Mouse (Mus musculus) lung, embryonic 16.5 days (tissue): ENCODE measurements around the gene Pabpc4l. TPM values are rescaled to one million over a fixed set of nuclear protein-coding genes. Genes with fewer than 3 reads are reported as not detected.
"Not testable (repeated sequence)": the region's sequence is repeated elsewhere in the genome, so short reads cannot be mapped to it uniquely, and the experiment has no call there.

Experiments used
- ATAC-seq: fragments of 200-750 bp; cut with Nextera tagmentation; 2 replicates; pipeline ENCODE4 v1.8.0; 2017; ENCODE audit warnings: low read depth, mild to moderate bottlenecking, moderate library complexity
- H3K27ac ChIP-seq: fragments of 300-500 bp; sonication (generic); 2 replicates; pipeline ENCODE4 v1.5.1; 2014; ENCODE audit warnings: mild to moderate bottlenecking, control low read depth, low read length
- H3K27me3 ChIP-seq: fragments of 300-500 bp; sonication (generic); 2 replicates; pipeline ENCODE4 v1.6.1; 2014; ENCODE audit warnings: low read depth, low read length, mixed read lengths; ENCODE audit not compliant: control insufficient read depth, insufficient read depth
- H3K36me3 ChIP-seq: fragments of 300-500 bp; sonication (generic); 2 replicates; pipeline ENCODE4 v1.6.1; 2014; ENCODE audit warnings: low read length; ENCODE audit not compliant: control insufficient read depth, insufficient read depth
- H3K4me1 ChIP-seq: fragments of 300-500 bp; sonication (generic); replicated peaks from 2 replicates; pipeline ENCODE4 v1.6.1; 2014; ENCODE audit warnings: low read length, mixed read lengths; ENCODE audit not compliant: control insufficient read depth, insufficient read depth
- H3K4me2 ChIP-seq: fragments of 300-500 bp; sonication (generic); 2 replicates; pipeline ENCODE4 v1.6.1; 2014; ENCODE audit warnings: low read depth, low read length, control low read depth
- H3K4me3 ChIP-seq: fragments of 300-500 bp; sonication (generic); 2 replicates; pipeline ENCODE4 v1.5.1; 2014; ENCODE audit warnings: mild to moderate bottlenecking, low read length, control low read depth
- H3K9ac ChIP-seq: fragments of 300-500 bp; sonication (generic); 2 replicates; pipeline ENCODE4 v1.6.1; 2014; ENCODE audit warnings: low read length, control low read depth
- H3K9me3 ChIP-seq: fragments of 300-500 bp; sonication (generic); 2 replicates; pipeline ENCODE4 v1.6.1; 2016; ENCODE audit warnings: low read length; ENCODE audit not compliant: control insufficient read depth
- WGBS: fragments of 180-500 bp; shearing (Covaris S2); extraction: QIAGEN DNeasy Blood & Tissue Kit; methylation state at CpG from one replicate; pipeline ENCODE4 v1.1.7; 2014; 5-methylcytosine and 5-hydroxymethylcytosine counted together
- polyA plus RNA-seq: library from polyadenylated mRNA; unstranded; fragments of >200 nt; fragmentation: Nextera tagmentation; extraction: Ambion mirVana; gene quantifications from 2 replicates; pipeline ENCODE4 v1.2.1, GENCODE M21; 2015

Pabpc4l gene
- polyA plus RNA-seq, result 16.3 and 16.4 TPM in 2 replicates

DNA sequence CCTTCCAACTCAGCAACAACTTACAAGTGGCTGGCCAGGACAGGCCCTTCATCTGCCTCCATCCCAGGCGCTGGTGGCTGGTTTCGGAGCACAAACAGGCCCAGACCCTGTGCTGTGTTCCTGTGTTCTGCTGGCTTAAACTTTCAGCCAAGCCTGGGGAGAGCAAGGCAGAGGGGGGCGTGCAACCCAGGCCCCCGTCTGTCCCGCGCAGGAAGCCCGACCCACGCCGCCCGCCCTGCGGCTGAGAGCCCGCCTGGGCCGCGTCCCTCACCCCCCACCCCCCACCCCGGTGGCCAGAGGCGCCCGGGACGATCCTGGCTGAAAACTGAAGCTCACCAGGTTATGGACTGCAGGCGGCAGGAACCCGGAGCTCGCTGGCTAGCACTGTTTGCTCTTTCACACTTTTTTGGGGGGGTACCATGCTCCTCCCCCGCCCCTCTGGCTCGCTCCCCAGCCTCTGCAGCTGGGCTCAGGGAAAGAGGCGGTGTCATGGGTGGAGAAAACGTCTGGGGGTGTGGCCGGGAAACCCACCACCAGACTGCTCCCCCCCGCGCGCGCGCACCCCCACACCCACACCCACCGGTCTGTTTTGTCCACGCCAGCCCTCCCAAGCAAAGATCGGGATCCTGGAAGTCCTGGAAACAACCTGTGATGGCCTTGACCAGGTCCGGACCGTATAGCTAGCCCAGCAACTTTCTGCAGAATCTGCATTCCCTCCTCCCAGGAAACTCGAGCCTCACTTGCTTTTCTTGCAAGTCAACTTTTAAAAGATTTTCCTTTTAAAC is at the start of gene Pabpc4l:
Gene Pabpc4l (minus strand): TSS at position 739 of the 785 bp plus-strand sequence.
- Histone ChIP-seq H3K27ac (peak within 1 kb of the TSS; percentile 68), H3K36me3 (peaks cover 9% of the 10 kb centered on the region), H3K4me2 (peak within 1 kb of the TSS; percentile 56), H3K27me3 (no peaks in the 10 kb centered on the region), H3K4me3 (peak within 1 kb of the TSS; percentile 53), H3K4me1 (no peaks in the 10 kb centered on the region), H3K9me3 (peaks cover 9% of the 10 kb centered on the region), H3K9ac (peak within 1 kb of the TSS; percentile 76)
- ATAC-seq, result peak; percentile 97
- WGBS, result under 1% methylated on average over 37 of the region's 37 CpGs

DNA sequence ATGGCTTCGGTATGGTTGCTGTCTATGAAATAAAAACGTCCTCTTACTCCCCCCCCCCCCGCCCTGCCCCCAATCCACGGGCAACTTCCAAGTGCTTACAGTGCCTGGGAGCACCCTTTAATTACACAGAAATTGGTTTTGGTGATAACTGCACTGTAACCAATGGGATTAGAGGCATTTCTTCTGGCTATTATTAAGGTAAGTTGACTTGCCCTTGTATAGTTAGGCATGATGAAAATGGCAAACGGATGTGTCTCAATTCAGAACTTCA is 42.9 kb upstream of the Pabpc4l start:
- no peak for ATAC-seq
- Histone ChIP-seq H3K4me3 (no peak overlapping the region), H3K9me3 (no peaks in the 10 kb centered on the region), H3K4me1 (no peaks in the 10 kb centered on the region), H3K4me2 (no peak overlapping the region), H3K27ac (no peak overlapping the region), H3K9ac (no peak overlapping the region), H3K27me3 (no peaks in the 10 kb centered on the region), H3K36me3 (no peaks in the 10 kb centered on the region)
- WGBS, result 42% methylated on average over 5 of the region's 5 CpGs

DNA sequence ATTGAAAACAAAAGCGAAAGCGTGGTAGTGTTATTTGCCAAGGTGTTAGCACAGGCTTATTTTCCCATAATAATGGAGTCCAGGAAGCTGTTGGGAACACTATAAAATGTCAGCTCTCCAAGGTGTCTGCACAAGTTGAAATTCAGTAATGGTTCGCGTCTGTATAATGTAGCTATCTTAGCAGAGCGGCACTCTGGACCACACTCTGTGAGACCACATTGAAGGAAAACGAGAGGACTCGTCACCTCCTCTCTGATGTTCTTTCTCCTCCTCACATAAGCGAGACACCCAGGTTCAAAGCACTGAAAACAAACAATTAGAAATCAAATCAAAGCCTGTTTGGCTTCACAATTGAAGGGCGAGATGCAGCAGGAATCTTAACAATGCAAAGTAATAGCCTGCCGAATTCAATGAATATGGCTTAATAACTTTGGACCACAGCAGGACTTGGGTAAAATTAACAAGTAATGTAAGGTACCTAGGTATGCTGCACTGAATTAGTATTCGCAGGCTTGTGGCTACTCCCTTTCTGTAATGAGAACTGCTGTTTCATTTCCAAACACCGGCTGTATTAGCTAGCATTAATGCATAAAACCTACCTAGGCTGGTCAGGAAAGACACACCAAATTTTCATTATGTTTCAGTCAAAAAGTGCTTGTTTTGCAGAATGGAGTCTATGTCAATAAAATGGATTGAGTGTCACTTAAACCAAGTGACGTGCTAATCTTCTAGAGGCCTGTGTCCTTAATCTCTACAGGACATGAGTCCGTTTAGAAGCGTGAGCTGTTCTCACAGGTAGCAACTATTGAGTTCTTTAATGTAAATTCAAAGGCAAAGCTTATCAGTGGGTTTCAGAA is 42.3 kb upstream of the Pabpc4l start:
- Histone ChIP-seq H3K4me1 (no peaks in the 10 kb centered on the region), H3K27me3 (no peaks in the 10 kb centered on the region), H3K4me3 (no peak overlapping the region), H3K9ac (no peak overlapping the region), H3K9me3 (no peaks in the 10 kb centered on the region), H3K4me2 (no peak overlapping the region), H3K36me3 (no peaks in the 10 kb centered on the region), H3K27ac (no peak overlapping the region)
- no peak for ATAC-seq
- WGBS, result 60% methylated on average over 15 of the region's 15 CpGs

DNA sequence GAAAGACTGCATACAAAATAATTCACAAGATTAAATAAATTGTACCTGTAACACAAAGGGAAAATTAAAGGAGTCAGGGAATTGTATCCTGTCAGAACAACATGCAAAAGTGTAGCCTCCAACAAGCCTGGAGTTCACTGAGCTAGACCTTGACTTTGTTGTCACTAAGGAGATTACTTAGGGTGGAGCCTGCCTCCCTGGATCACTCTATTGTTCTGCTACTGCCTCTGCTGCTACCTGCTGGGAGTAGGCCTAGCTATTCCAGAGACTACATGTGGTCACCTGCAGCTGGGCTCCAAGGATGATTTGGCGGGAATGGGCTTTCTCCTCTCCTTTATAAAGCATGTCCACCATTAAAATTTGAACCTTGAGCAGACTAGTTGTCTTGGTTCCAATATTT is 38.1 kb upstream of the Pabpc4l start:
- not testable (repeated sequence) for ATAC-seq, H3K4me2 ChIP-seq
- WGBS, result 84% methylated on average over 1 of the region's 1 CpGs

DNA sequence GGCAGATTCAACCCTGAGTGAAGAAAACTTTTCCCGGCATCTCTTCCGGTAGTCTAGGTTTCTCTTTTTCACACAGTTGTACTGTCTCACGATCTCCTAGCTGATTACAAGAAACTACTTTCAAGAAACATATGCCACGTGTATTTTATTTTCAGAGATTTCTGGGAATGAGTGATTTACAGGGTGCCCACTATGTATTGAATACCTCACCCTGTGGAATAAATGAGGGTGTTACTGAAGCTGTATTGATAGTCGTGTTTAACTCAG is 180 bp upstream of the Pabpc4l start:
- WGBS, result 7% methylated on average over 5 of the region's 5 CpGs
- H3K27ac ChIP-seq, result peak overlapping the region; percentile 68
- H3K4me1 ChIP-seq, result no peaks in the 10 kb centered on the region
- peak overlapping the region; percentile 56 for H3K4me2 ChIP-seq
- H3K27me3 ChIP-seq, result no peaks in the 10 kb centered on the region
- peaks cover 9% of the 10 kb centered on the region for H3K36me3 ChIP-seq
- ATAC-seq, result peak; percentile 23; the same call in 1 of the 2 replicates
- peaks cover 9% of the 10 kb centered on the region for H3K9me3 ChIP-seq
- peak overlapping the region; percentile 76 for H3K9ac ChIP-seq
- peak overlapping the region; percentile 53 for H3K4me3 ChIP-seq

More for the DNA sequence above, 38.1 kb upstream of the Pabpc4l start:
- not testable (repeated sequence) for H3K9ac ChIP-seq, H3K4me1 ChIP-seq, H3K36me3 ChIP-seq, H3K27me3 ChIP-seq, H3K27ac ChIP-seq, H3K4me3 ChIP-seq, H3K9me3 ChIP-seq

DNA sequence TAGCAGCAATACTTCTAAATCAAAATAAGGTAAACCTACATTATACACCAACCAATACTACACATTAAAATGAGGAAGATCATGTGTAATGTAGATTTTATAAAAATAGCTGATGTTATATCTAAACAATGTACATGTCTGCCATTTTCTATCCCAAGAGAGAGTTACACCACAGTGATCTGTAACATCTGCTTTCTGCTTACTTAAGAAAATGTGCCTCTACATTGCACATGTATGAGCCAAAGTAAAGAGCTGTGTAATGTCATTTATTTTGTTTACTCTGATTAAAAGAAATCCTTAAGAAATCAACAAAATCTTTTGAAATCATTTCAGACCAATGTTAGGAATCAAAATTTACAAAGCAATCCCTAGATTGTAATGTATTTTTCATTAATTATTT is 16.6 kb downstream of the Pabpc4l start:
- Histone ChIP-seq H3K36me3 (no peaks in the 10 kb centered on the region), H3K27me3 (no peaks in the 10 kb centered on the region), H3K4me2 (no peak overlapping the region), H3K4me3 (no peak overlapping the region), H3K9ac (no peak overlapping the region), H3K4me1 (no peaks in the 10 kb centered on the region), H3K27ac (no peak overlapping the region), H3K9me3 (no peaks in the 10 kb centered on the region)
- ATAC-seq, result peak; percentile 62
